8 mouse cellular contexts compared by ENCODE assay signal in the genomic region with DNA sequence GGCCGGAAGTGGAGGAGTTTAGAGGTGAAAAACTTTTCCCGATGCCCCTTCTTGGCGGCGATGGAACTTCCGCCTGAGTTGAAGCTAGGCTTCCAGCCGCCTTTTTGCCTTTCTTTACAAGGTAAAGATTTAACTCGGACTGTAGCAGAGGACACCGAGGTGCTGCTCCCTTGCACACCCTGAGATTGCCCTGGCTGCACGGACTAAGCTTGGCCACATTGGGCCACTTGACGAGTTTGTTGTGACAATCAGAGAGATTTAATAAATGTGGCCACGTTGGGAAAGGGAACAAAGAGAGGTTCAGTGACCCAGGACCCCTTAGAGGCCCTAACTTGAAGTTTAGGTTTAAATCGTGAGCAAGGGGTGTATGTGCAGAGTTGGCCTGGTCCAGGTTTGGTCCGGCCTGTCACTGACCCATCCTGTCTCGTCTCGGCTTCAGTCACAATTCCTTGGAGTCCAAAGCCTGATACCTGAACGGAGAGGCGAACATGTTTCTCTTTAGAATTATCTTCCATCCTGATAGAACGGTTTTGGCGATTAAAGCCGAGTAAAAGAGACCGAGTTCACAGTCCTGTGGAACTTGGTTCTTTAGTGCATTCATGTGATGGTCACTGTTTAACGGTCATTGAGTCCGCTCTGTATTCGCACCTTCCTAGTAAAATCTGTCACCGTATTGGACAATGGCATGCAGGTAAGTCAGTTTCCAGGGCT. TPM values are rescaled to one million over a fixed set of nuclear protein-coding genes. Genes with fewer than 3 reads are reported as not detected.
A peak's percentile ranks its signal among the peaks of the same experiment; 100 is the strongest.
DNase-seq lines count a peak whose midpoint lies in the region; ATAC-seq and TF ChIP-seq lines count a peak whose summit lies in the region.

No protein-coding gene starts in this region.

- intact Hi-C loops in heart, postnatal 36 days (cut with DNase I) = loop anchor here (1.0 kb wide), 1 partner anchor 94 kb away; no protein-coding TSS in a partner anchor
- intact Hi-C loops in gastrocnemius, postnatal 36 days (cut with DNase I) = no loop called here

- TF ChIP-seq EP300 in MEL (IDR thresholded peaks at IDR 0.05; ENCODE audit: low read depth in 1 of 2, low read length in 2 of 2) = no peak
- no peak for TF ChIP-seq EP300 in heart, postnatal 0 days (IDR thresholded peaks at IDR 0.05; ENCODE audit: low read depth)

- peak; percentile 24 for ATAC-seq in heart, postnatal 0 days (ENCODE audit: insufficient read depth, low read depth)

- no peak for TF ChIP-seq POLR2A in MEL (IDR thresholded peaks at IDR 0.05; ENCODE audit: control insufficient read depth in 1 of 2, insufficient read depth in 1 of 2, low read depth in 1 of 2, low read length in 2 of 2, poor library complexity in 1 of 2)

- H3K79me2 ChIP-seq in MEL (ENCODE audit: control insufficient read depth, insufficient read depth, low read length, poor library complexity) (peaks cover 11% of the 10 kb centered on the region), macrophage (ENCODE audit: inconsistent target) (peaks cover 92% of the 10 kb centered on the region)

- no peak for TF ChIP-seq CTCF in MEL (IDR thresholded peaks at IDR 0.05 in 2 of 3, conservative IDR thresholded peaks at IDR 0.05 in 1 of 3; ENCODE audit: control insufficient read depth in 1 of 3, insufficient read depth in 1 of 3, low read depth in 2 of 3, low read length in 3 of 3, poor library complexity in 1 of 3, severe bottlenecking in 1 of 3)
- no peak for TF ChIP-seq CTCF in heart, postnatal 0 days (IDR thresholded peaks at IDR 0.05; ENCODE audit: low read depth)

- no peak for TF ChIP-seq RAD21 in MEL (IDR thresholded peaks at IDR 0.05; ENCODE audit: low read depth, low read length)

- H3K36me3 ChIP-seq in heart, embryonic 10.5 days = peaks cover 11% of the 10 kb centered on the region; the same call in 1 of the 2 replicates
- H3K36me3 ChIP-seq in MEL (ENCODE audit: control insufficient read depth in 1 of 2, insufficient read depth in 2 of 2, low read length in 2 of 2) = peaks cover 0 to 6% of the 10 kb centered on the region in 2 experiments; a peak in 2 of 4 replicates
- no peaks in the 10 kb centered on the region for H3K36me3 ChIP-seq in heart, postnatal 0 days (replicated peaks; ENCODE audit: control insufficient read depth, insufficient read depth, low read length)
- H3K36me3 ChIP-seq in macrophage (ENCODE audit: inconsistent target) = no peaks in the 10 kb centered on the region; the same call in 1 of the 2 replicates

- H3K4me1 ChIP-seq in heart, embryonic 10.5 days = peaks cover 18% of the 10 kb centered on the region; the same call in 1 of the 2 replicates
- peaks cover 0 to 6% of the 10 kb centered on the region in 2 experiments for H3K4me1 ChIP-seq in MEL (ENCODE audit: control insufficient read depth in 1 of 2, insufficient read depth in 2 of 2, low read length in 2 of 2)
- peaks cover 14% of the 10 kb centered on the region; the same call in 1 of the 2 replicates for H3K4me1 ChIP-seq in heart, postnatal 0 days (ENCODE audit: control insufficient read depth, insufficient read depth)

- H3K9ac ChIP-seq in MEL (ENCODE audit: control insufficient read depth, low read depth, low read length, poor library complexity, severe bottlenecking) = peak overlapping the region; percentile 89
- peak overlapping the region; percentile 94 for H3K9ac ChIP-seq in heart, postnatal 0 days (replicated peaks; ENCODE audit: low read depth, low read length)

- no peaks in the 10 kb centered on the region for H3K9me3 ChIP-seq in heart, embryonic 10.5 days
- no peaks in the 10 kb centered on the region for H3K9me3 ChIP-seq in MEL (replicated peaks; ENCODE audit: insufficient read depth, low read length)
- no peaks in the 10 kb centered on the region for H3K9me3 ChIP-seq in heart, postnatal 0 days (replicated peaks; ENCODE audit: control insufficient read depth, low read length)

- peak overlapping the region; percentile 93 for H3K4me3 ChIP-seq in heart, embryonic 10.5 days
- peak overlapping the region; percentile 55 to 59 for H3K4me3 ChIP-seq in MEL (ENCODE audit: control insufficient read depth in 1 of 2, insufficient read depth in 1 of 2, low read depth in 2 of 2, low read length in 2 of 2)
- peak overlapping the region; percentile 78 for H3K4me3 ChIP-seq in heart, postnatal 0 days (ENCODE audit: low read depth, low read length)
- H3K4me3 ChIP-seq in macrophage (ENCODE audit: inconsistent target) = peak overlapping the region; percentile 46

- DNase-seq in heart, embryonic 10.5 days (ENCODE audit: low spot score) = no peak
- DNase-seq in heart, postnatal 36 days = no peak
- no peak for DNase-seq in MEL (ENCODE audit: low read depth, low spot score)
- no peak for DNase-seq in heart, postnatal 0 days (ENCODE audit: low spot score)
- DNase-seq in retina, embryonic 14.5 days (ENCODE audit: low spot score) = no peak
- DNase-seq in gastrocnemius, postnatal 36 days = no peak
- no peak for DNase-seq in kidney, postnatal 10 days

- peak overlapping the region; percentile 100 for H3K27ac ChIP-seq in heart, embryonic 10.5 days
- peak overlapping the region; percentile 72 for H3K27ac ChIP-seq in MEL (ENCODE audit: control insufficient read depth, low read depth, low read length)
- peak overlapping the region; percentile 96 for H3K27ac ChIP-seq in heart, postnatal 0 days (ENCODE audit: low read depth)
- peak overlapping the region; percentile 88 for H3K27ac ChIP-seq in macrophage

- WGBS in heart, embryonic 10.5 days = 43% methylated on average over 25 of the region's 25 CpGs
- WGBS in heart, postnatal 0 days = 40% methylated on average over 25 of the region's 25 CpGs
- 45% methylated on average over 25 of the region's 25 CpGs for WGBS in macrophage (ENCODE audit: missing documents)

- peak overlapping the region; percentile 73 for H3K4me2 ChIP-seq in heart, postnatal 0 days (ENCODE audit: low read depth, low read length)

- no peaks in the 10 kb centered on the region for H3K27me3 ChIP-seq in heart, embryonic 10.5 days (ENCODE audit: insufficient read depth, poor library complexity, severe bottlenecking)
- no peaks in the 10 kb centered on the region for H3K27me3 ChIP-seq in MEL (ENCODE audit: control insufficient read depth in 1 of 2, insufficient read depth in 2 of 2, low read length in 2 of 2)
- H3K27me3 ChIP-seq in heart, postnatal 0 days (ENCODE audit: control insufficient read depth, insufficient read depth, low read length) = no peaks in the 10 kb centered on the region

TF ChIP-seq in MEL, 35 proteins besides CTCF, POLR2A, EP300 and RAD21:
- TF ChIP-seq RCOR1 (IDR thresholded peaks at IDR 0.05; ENCODE audit: low read depth, low read length) (no peak), ZMIZ1 (IDR thresholded peaks at IDR 0.05; ENCODE audit: low read depth, low read length) (peak; percentile 5; the same call in 1 of the 2 replicates), MYC (IDR thresholded peaks at IDR 0.05; ENCODE audit: low read depth, low read length) (0 out of 2 replicates have a peak, but pooled peaks have one; percentile 7)

RNA-seq across cellular contexts. Expression of a gene that starts 21.0 kb away (rescaled TPM):
- polyA plus RNA-seq in heart, embryonic 10.5 days (2016; fragmentation: Nextera tagmentation; extraction: Ambion mirVana) = 81.2 and 99.9 TPM in 2 replicates
- total RNA-seq in heart, postnatal 36 days (2021) = 10 to 100 TPM; 20.0 to 23.2 TPM
- total RNA-seq in MEL (2012; rRNA removed) = 5.4 and 8.6 TPM in 2 replicates
- polyA plus RNA-seq in MEL (2012; ENCODE audit: insufficient read depth in 1 of 2, insufficient read length in 2 of 2, low read depth in 1 of 2, low replicate concordance in 2 of 2, missing spikeins in 1 of 2) = 10 to 100 TPM in 1 of 2 experiments, not detected in 1; 13.8 TPM
- 57.5 and 68.5 TPM in 2 replicates for total RNA-seq in heart, postnatal 0 days (2014; rRNA removed; ENCODE audit: low replicate concordance)
- 44.9 and 47.8 TPM in 2 replicates for polyA plus RNA-seq in heart, postnatal 0 days (2015; fragmentation: Nextera tagmentation; extraction: Ambion mirVana)
- 100 to 1,000 TPM in 9 of 26 experiments, 10 to 100 TPM in 17; 10.1 to 399 (median 78.4) TPM for total RNA-seq in macrophage (2018; cell fraction: chromatin; rRNA removed)
- total RNA-seq in macrophage (2018; cell fraction: cytosol; rRNA removed) = 100 to 1,000 TPM in 13 of 26 experiments, 10 to 100 TPM in 13; 30.9 to 230 (median 97.0) TPM
- 100 to 1,000 TPM in 8 of 26 experiments, 10 to 100 TPM in 18; 16.4 to 314 (median 54.6) TPM for total RNA-seq in macrophage (2018; cell fraction: nucleus; rRNA removed)
- polyA plus RNA-seq in macrophage (2018) = 214 to 549 TPM (median 282 TPM) in 3 replicates
- total RNA-seq in gastrocnemius, postnatal 36 days (2021) = 10 to 100 TPM; 16.1 to 19.4 TPM
